Mouse (Mus musculus) duodenum, adult 2 months (tissue): ENCODE data around the gene Psmd7. TPM values are rescaled to one million over a fixed set of nuclear protein-coding genes. Genes with fewer than 3 reads are reported as not detected.

Experiments
- polyA plus RNA-seq: library from polyadenylated mRNA; depleted of rRNA; stranded (reverse); fragments of >200 nt; gene quantifications from 2 replicates; pipeline ENCODE4 v1.2.3, GENCODE M21; 2012; ENCODE audit warnings: low replicate concordance; rRNA removed

The Psmd7 gene
- 19.0 and 20.7 TPM in 2 replicates for polyA plus RNA-seq

GRCm38 (mm10) chr8:107587995-107588780, at the start of gene Psmd7:
Psmd7 (minus strand) TSS chr8:107588464.

Other genes with a start within 250 kb of the Psmd7 start
- 15.4 and 55.7 TPM in 2 replicates for gene Nqo1, start 185.3 kb downstream of the Psmd7 start, polyA plus RNA-seq
- 6.2 and 14.3 TPM in 2 replicates for gene Nob1, start 163.4 kb downstream of the Psmd7 start, polyA plus RNA-seq
- gene Wwp2, start 152.1 kb downstream of the Psmd7 start, polyA plus RNA-seq: 29.7 and 44.0 TPM in 2 replicates